Mouse (Mus musculus) C2C12 (cell line): ENCODE data around the gene Mthfd1l.

Experiments
- CTCF ChIP-seq: IDR thresholded peaks from one replicate; pipeline ENCODE4 v1.5.1; 2011; ENCODE audit not compliant: control insufficient read depth, insufficient read depth, insufficient read length
- MAX ChIP-seq: IDR thresholded peaks from one replicate; pipeline ENCODE4 v1.6.1; 2011; ENCODE audit warnings: mild to moderate bottlenecking, control low read depth
- MYOG ChIP-seq: IDR thresholded peaks from one replicate; pipeline ENCODE4 v1.6.1; 2011; ENCODE audit not compliant: control insufficient read depth, insufficient read length; ENCODE audit errors: extremely low read depth

DNA sequence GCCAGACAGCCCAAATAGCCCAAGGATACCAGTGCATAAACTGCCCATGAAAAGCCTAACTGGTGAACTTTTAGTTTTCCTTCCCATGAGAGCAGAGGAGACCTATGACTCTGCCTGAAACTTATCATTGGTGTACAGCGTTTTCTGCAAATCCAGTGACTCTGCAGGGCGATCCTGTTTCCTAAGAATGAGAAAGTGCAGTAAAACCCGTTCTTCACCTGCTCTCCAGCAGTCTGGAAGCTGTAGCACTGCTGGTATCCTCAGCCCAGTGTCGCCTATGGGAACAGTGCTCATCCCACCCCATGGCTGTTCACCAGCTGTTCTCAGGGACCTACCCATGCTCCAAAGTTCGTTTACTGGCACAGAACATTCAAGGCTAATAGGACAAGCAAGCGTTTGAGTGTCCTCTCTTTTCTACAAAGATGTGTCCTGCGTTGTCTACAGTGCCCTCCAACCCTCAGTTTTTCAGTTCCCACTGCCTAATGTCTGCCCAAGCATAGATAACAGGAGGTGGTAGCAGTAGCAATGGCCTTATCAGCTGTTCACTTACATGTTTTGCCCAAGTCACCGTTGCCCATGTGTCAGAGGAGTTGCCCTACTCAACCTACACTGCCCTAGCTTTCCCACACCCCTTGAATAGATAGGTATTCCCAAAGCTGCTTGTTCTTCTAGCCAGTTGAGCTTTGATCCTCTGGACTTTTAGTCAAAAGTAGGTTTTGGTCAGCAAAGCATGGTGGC lies 20.6 kb downstream of the Mthfd1l start:
- TF ChIP-seq MAX (no peak), CTCF (no peak), MYOG (no peak)
